10 mouse cellular contexts compared by ENCODE assay signal in the genomic region with DNA sequence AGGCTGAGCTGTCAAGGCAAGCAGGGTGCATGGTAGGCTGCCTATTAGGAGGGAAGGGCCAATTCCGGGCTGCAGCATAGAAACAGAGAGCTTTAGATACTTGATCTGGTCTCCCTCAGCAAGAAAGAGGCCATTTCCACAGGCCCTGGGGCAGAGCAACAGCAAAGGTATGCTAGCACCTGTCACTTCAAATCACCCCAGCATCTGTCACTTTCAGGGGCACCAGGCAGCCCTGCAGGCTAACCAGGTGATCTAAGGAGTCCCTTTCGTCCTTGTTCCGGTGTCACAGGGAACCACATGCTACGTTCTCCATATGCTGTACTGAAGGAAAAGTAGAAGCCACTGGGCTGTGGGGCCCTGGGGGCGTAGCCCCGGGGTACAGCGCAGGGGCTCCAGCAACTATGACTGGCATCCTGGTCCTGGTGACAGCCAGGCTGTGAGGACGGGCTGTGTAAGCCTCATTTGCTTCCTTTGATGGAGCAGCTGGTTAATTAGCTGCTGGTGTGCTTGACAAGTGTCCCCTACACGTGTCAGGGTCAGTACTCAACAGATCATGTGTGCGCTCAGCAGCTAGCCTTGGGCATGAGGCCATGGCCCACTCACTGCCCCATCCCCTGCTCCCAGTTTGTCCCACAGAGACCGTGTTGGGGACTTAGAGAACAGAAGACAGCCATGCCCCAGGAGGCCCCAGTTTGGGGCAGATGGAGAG. TPM values are rescaled to one million over a fixed set of nuclear protein-coding genes. Genes with fewer than 3 reads are reported as not detected.
A peak's percentile ranks its signal among the peaks of the same experiment; 100 is the strongest.
DNase-seq lines count a peak whose midpoint lies in the region; ATAC-seq and TF ChIP-seq lines count a peak whose summit lies in the region.
"Had no signal": no experiment of that assay in that cellular context is flagged by ENCODE, and none has a peak within 500 bp of the region (broad histone marks: within the 10 kb centered on the region; RNA-seq: fewer than 3 reads in every experiment).

No protein-coding gene starts in this region.

- WGBS in midbrain, embryonic 10.5 days: 82% methylated on average over 11 of the region's 11 CpGs
- 85% methylated on average over 11 of the region's 11 CpGs for WGBS in midbrain, embryonic 11.5 days
- 53% methylated on average over 11 of the region's 11 CpGs for WGBS in heart, embryonic 15.5 days
- 84% methylated on average over 11 of the region's 11 CpGs for WGBS in stomach, postnatal 0 days

- peaks cover 32% of the 10 kb centered on the region for H3K36me3 ChIP-seq in midbrain, embryonic 10.5 days
- H3K36me3 ChIP-seq in midbrain, embryonic 11.5 days (ENCODE audit: control insufficient read depth, insufficient read depth, low read length): no peaks in the 10 kb centered on the region
- no peaks in the 10 kb centered on the region; the same call in 1 of the 2 replicates for H3K36me3 ChIP-seq in heart, embryonic 15.5 days
- no peaks in the 10 kb centered on the region for H3K36me3 ChIP-seq in stomach, postnatal 0 days (ENCODE audit: control insufficient read depth, insufficient read depth, low read length)
- H3K36me3 ChIP-seq: liver, embryonic 12.5 days had no signal

- no peak for ATAC-seq in midbrain, embryonic 11.5 days (ENCODE audit: low FRiP score)
- peak; percentile 48; the same call in 1 of the 2 replicates for ATAC-seq in heart, embryonic 15.5 days (replicated peaks; ENCODE audit: insufficient number of reproducible peaks, insufficient read depth, low FRiP score, low read depth)
- ATAC-seq in stomach, postnatal 0 days (ENCODE audit: low FRiP score, low TSS enrichment): no peak
- ATAC-seq: liver, embryonic 12.5 days had no signal

- H3K9me3 ChIP-seq in midbrain, embryonic 10.5 days (replicated peaks): no peaks in the 10 kb centered on the region
- no peaks in the 10 kb centered on the region for H3K9me3 ChIP-seq in midbrain, embryonic 11.5 days (ENCODE audit: control insufficient read depth, low read length)
- H3K9me3 ChIP-seq in heart, embryonic 15.5 days (replicated peaks): no peaks in the 10 kb centered on the region
- no peaks in the 10 kb centered on the region for H3K9me3 ChIP-seq in stomach, postnatal 0 days (ENCODE audit: control insufficient read depth, low read length)
- H3K9me3 ChIP-seq: liver, embryonic 12.5 days had no signal

- no peak for TF ChIP-seq EP300 in stomach, postnatal 0 days (optimal IDR thresholded peaks at IDR 0.05)

- H3K4me2 ChIP-seq in midbrain, embryonic 11.5 days: no peak overlapping the region
- H3K4me2 ChIP-seq in heart, embryonic 15.5 days: no peak overlapping the region
- H3K4me2 ChIP-seq in stomach, postnatal 0 days (replicated peaks; ENCODE audit: low read depth): no peak overlapping the region
- H3K4me2 ChIP-seq: liver, embryonic 12.5 days had no signal

- H3K4me3 ChIP-seq in midbrain, embryonic 10.5 days: no peak overlapping the region
- H3K4me3 ChIP-seq in midbrain, embryonic 11.5 days (ENCODE audit: low read depth, low read length): no peak overlapping the region
- no peak overlapping the region for H3K4me3 ChIP-seq in heart, embryonic 15.5 days
- H3K4me3 ChIP-seq in stomach, postnatal 0 days (ENCODE audit: low read depth, low read length): no peak overlapping the region
- H3K4me3 ChIP-seq: liver, embryonic 12.5 days had no signal

- DNase-seq in cerebellum, adult 11-12 months: peak; percentile 61
- no peak for DNase-seq in cerebellum, adult 8-10 months
- no peak for DNase-seq in midbrain, embryonic 10.5 days (ENCODE audit: low spot score)
- DNase-seq in midbrain, embryonic 11.5 days (ENCODE audit: low spot score, missing footprints): no peak
- DNase-seq in retina, embryonic 14.5 days (ENCODE audit: low spot score): peak; percentile 39
- no peak for DNase-seq in stomach, postnatal 0 days (ENCODE audit: low spot score)
- no peak for DNase-seq in ovary, postnatal 14 days (ENCODE audit: low spot score)
- DNase-seq: B cell, adult 2 months had no signal

- H3K27ac ChIP-seq in midbrain, embryonic 10.5 days (replicated peaks): peak overlapping the region; percentile 24
- H3K27ac ChIP-seq in midbrain, embryonic 11.5 days (ENCODE audit: low read depth, low read length): no peak overlapping the region
- peak overlapping the region; percentile 51 for H3K27ac ChIP-seq in heart, embryonic 15.5 days
- no peak overlapping the region for H3K27ac ChIP-seq in stomach, postnatal 0 days (replicated peaks)
- H3K27ac ChIP-seq: liver, embryonic 12.5 days had no signal

- H3K27me3 ChIP-seq in midbrain, embryonic 10.5 days (ENCODE audit: low read depth, poor library complexity, severe bottlenecking): no peaks in the 10 kb centered on the region
- no peaks in the 10 kb centered on the region for H3K27me3 ChIP-seq in midbrain, embryonic 11.5 days (ENCODE audit: control insufficient read depth, insufficient read depth, low read length)
- H3K27me3 ChIP-seq in heart, embryonic 15.5 days: no peaks in the 10 kb centered on the region
- H3K27me3 ChIP-seq in stomach, postnatal 0 days (ENCODE audit: control insufficient read depth, insufficient read depth, low read length): no peaks in the 10 kb centered on the region

- H3K4me1 ChIP-seq in midbrain, embryonic 10.5 days: peaks cover 34% of the 10 kb centered on the region
- H3K4me1 ChIP-seq in midbrain, embryonic 11.5 days (ENCODE audit: control insufficient read depth, insufficient read depth, low read length): 0 out of 2 replicates have a peak, but pooled peaks cover 2% of the 10 kb centered on the region
- H3K4me1 ChIP-seq in heart, embryonic 15.5 days (replicated peaks): peaks cover 37% of the 10 kb centered on the region
- H3K4me1 ChIP-seq in stomach, postnatal 0 days (replicated peaks; ENCODE audit: control insufficient read depth, insufficient read depth): no peaks in the 10 kb centered on the region
- H3K4me1 ChIP-seq: liver, embryonic 12.5 days had no signal

- TF ChIP-seq CTCF in stomach, postnatal 0 days (IDR thresholded peaks at IDR 0.05; ENCODE audit: low read depth): no peak

- H3K9ac ChIP-seq in midbrain, embryonic 11.5 days (ENCODE audit: low read length): no peak overlapping the region
- H3K9ac ChIP-seq in heart, embryonic 15.5 days: no peak overlapping the region; the same call in 1 of the 2 replicates
- H3K9ac ChIP-seq in stomach, postnatal 0 days (ENCODE audit: low read length): no peak overlapping the region
- H3K9ac ChIP-seq: liver, embryonic 12.5 days had no signal

RNA-seq across cellular contexts. Expression of a gene that starts 14.8 kb away (rescaled TPM):
- 23.5 and 28.2 TPM in 2 replicates for polyA plus RNA-seq in midbrain, embryonic 10.5 days (2016; fragmentation: Nextera tagmentation; extraction: Ambion mirVana)
- polyA plus RNA-seq in midbrain, embryonic 11.5 days (2014; fragmentation: Nextera tagmentation; extraction: Ambion mirVana): 16.2 and 16.7 TPM in 2 replicates
- polyA plus RNA-seq in heart, embryonic 15.5 days (2015; fragmentation: Nextera tagmentation; extraction: Ambion mirVana): 20.8 and 26.1 TPM in 2 replicates
- polyA plus RNA-seq in stomach, postnatal 0 days (2015; fragmentation: Nextera tagmentation; extraction: Ambion mirVana): 8.1 and 9.1 TPM in 2 replicates

RNA-seq across cellular contexts. Expression of a gene that starts 43.0 kb away (rescaled TPM):
- polyA plus RNA-seq in midbrain, embryonic 10.5 days (2016; fragmentation: Nextera tagmentation; extraction: Ambion mirVana): 789 and 882 TPM in 2 replicates
- 202 and 210 TPM in 2 replicates for polyA plus RNA-seq in midbrain, embryonic 11.5 days (2014; fragmentation: Nextera tagmentation; extraction: Ambion mirVana)
- 1,031 and 1,221 TPM in 2 replicates for polyA plus RNA-seq in heart, embryonic 15.5 days (2015; fragmentation: Nextera tagmentation; extraction: Ambion mirVana)
- polyA plus RNA-seq in stomach, postnatal 0 days (2015; fragmentation: Nextera tagmentation; extraction: Ambion mirVana): 331 and 433 TPM in 2 replicates

Comparison
In these comparisons a context has a peak if more than half of its experiments do, and no peak if none do; other contexts are left out.
1. DNase-seq: peak in cerebellum, adult 11-12 months (single experiment) and retina, embryonic 14.5 days (single experiment); none in cerebellum, adult 8-10 months (single experiment), midbrain, embryonic 10.5 days (single experiment), midbrain, embryonic 11.5 days (single experiment), stomach, postnatal 0 days (single experiment) and ovary, postnatal 14 days (single experiment).
2. H3K27ac ChIP-seq: peak in midbrain, embryonic 10.5 days (single experiment) and heart, embryonic 15.5 days (single experiment); none in midbrain, embryonic 11.5 days (single experiment) and stomach, postnatal 0 days (single experiment).